Mouse (Mus musculus): Measurements from ENCODE around the gene Unc13c.

GRCm38 (mm10) chr9:73725717-73726662 lies 242.8 kb downstream of the Unc13c start:
- TF ChIP-seq EP300 (IDR thresholded peaks at IDR 0.05; ENCODE audit: low read depth) (no peak), CTCF (IDR thresholded peaks at IDR 0.05; ENCODE audit: low read depth) (no peak)
